Comparison of ENCODE assay signal across 29 mouse cellular contexts in genomic region chr12:91097869-91098268, GRCm38 (mm10).
DNase-seq lines count a peak whose midpoint lies in the region; ATAC-seq and TF ChIP-seq lines count a peak whose summit lies in the region.
"Had no signal": no experiment of that assay in that cellular context is flagged by ENCODE, and none has a peak within 500 bp of the region (broad histone marks: within the 10 kb centered on the region; RNA-seq: fewer than 3 reads in every experiment).

No protein-coding gene starts in this region.

- H3K9me3 ChIP-seq in forebrain, embryonic 13.5 days (replicated peaks), result no peaks in the 10 kb centered on the region
- H3K9me3 ChIP-seq in forebrain, postnatal 0 days (ENCODE audit: low read length), result no peaks in the 10 kb centered on the region
- H3K9me3 ChIP-seq in CH12.LX (replicated peaks; ENCODE audit: low read length), result no peaks in the 10 kb centered on the region
- H3K9me3 ChIP-seq: embryonic facial prominence, embryonic 12.5 days; heart, embryonic 12.5 days; hindbrain, embryonic 13.5 days; limb, embryonic 12.5 days; lung, embryonic 15.5 days; midbrain, embryonic 13.5 days had no signal

- H3K4me1 ChIP-seq in forebrain, embryonic 13.5 days, result peaks cover 10% of the 10 kb centered on the region
- 0 out of 2 replicates have a peak, but pooled peaks cover 2% of the 10 kb centered on the region for H3K4me1 ChIP-seq in forebrain, postnatal 0 days (ENCODE audit: insufficient read depth)
- peaks cover 6 to 37% of the 10 kb centered on the region in 2 experiments; a peak in 2 of 4 replicates for H3K4me1 ChIP-seq in CH12.LX (ENCODE audit: control insufficient read depth in 1 of 2, insufficient read depth in 2 of 2)
- H3K4me1 ChIP-seq: embryonic facial prominence, embryonic 12.5 days; heart, embryonic 12.5 days; limb, embryonic 12.5 days; lung, embryonic 15.5 days had no signal

- dilution Hi-C loops in CH12.LX (cut with MboI; ENCODE audit: extremely low pct_ligation_motif_present, extremely low pct_unique_long_range_greater_than_20kb, low sequenced_read_pairs), result no loop called here

- in situ Hi-C loops in CH12.LX (cut with MboI; ENCODE audit: low pct_ligation_motif_present, low pct_unique_long_range_greater_than_20kb, low sequenced_read_pairs), result loop anchor here (25.0 kb wide), 1 partner anchor 361 kb away; the partner anchor contains the start of gene Dio2

- ATAC-seq in forebrain, embryonic 13.5 days, result peak; percentile 33; the same call in 1 of the 2 replicates
- no peak for ATAC-seq in forebrain, postnatal 0 days
- ATAC-seq: activated CD4-positive, CD25-positive, alpha-beta regulatory T cell, adult 4 months; CD4-positive, CD25-positive, alpha-beta regulatory T cell, adult 4 months; intestine, embryonic 16.5 days; midbrain, embryonic 13.5 days had no signal

- 11% methylated on average over 6 of the region's 6 CpGs for WGBS in forebrain, embryonic 13.5 days
- 17% methylated on average over 6 of the region's 6 CpGs for WGBS in forebrain, postnatal 0 days

- no peak overlapping the region for H3K27ac ChIP-seq in forebrain, embryonic 13.5 days
- H3K27ac ChIP-seq in forebrain, postnatal 0 days (ENCODE audit: low read depth, low read length), result no peak overlapping the region
- no peak overlapping the region for H3K27ac ChIP-seq in CH12.LX (ENCODE audit: insufficient read depth, low read depth)
- H3K27ac ChIP-seq: embryonic facial prominence, embryonic 12.5 days; heart, adult 2 months; hindbrain, embryonic 13.5 days; layer of hippocampus, adult 2 months; left cerebral cortex, adult 2 months; limb, embryonic 12.5 days; lung, embryonic 15.5 days; midbrain, embryonic 13.5 days had no signal

- no peak overlapping the region for H3K9ac ChIP-seq in forebrain, embryonic 13.5 days
- H3K9ac ChIP-seq in forebrain, postnatal 0 days, result no peak overlapping the region
- H3K9ac ChIP-seq in CH12.LX (ENCODE audit: insufficient read depth, low read depth), result no peak overlapping the region
- H3K9ac ChIP-seq: embryonic facial prominence, embryonic 12.5 days; heart, embryonic 12.5 days; hindbrain, embryonic 13.5 days; limb, embryonic 12.5 days; lung, embryonic 15.5 days; midbrain, embryonic 13.5 days had no signal

- TF ChIP-seq RAD21 in CH12.LX (IDR thresholded peaks at IDR 0.05; ENCODE audit: low read depth, low read length), result no peak

- no peak for DNase-seq in forebrain, postnatal 0 days
- DNase-seq in CH12.LX (ENCODE audit: extremely low read depth), result peak; percentile 49
- DNase-seq in brain, embryonic 14.5 days (ENCODE audit: low read depth), result peak; percentile 63
- peak; percentile 29 for DNase-seq in retina, embryonic 14.5 days (ENCODE audit: low spot score)
- DNase-seq in layer of hippocampus, adult 18-20 months (ENCODE audit: low spot score in 2 of 2), result no peak
- no peak for DNase-seq in natural killer cell, adult 2 months (ENCODE audit: low spot score in 2 of 2)
- DNase-seq: adrenal gland, adult 2 months; adrenal gland, postnatal 36 days; cerebellum, adult 2 months; cerebellum, postnatal 25 days; embryo, embryonic 11 days; heart, adult 2 months; heart, postnatal 4 days; kidney, adult 8-10 months; kidney, postnatal 14 days; right cerebral cortex, postnatal 14 days; thymus, postnatal 4 days had no signal

- no peak for TF ChIP-seq CTCF in forebrain, postnatal 0 days (IDR thresholded peaks at IDR 0.05; ENCODE audit: low read depth)
- TF ChIP-seq CTCF in CH12.LX (conservative IDR thresholded peaks at IDR 0.05 in 1 of 2, IDR thresholded peaks at IDR 0.05 in 1 of 2; ENCODE audit: low read depth in 2 of 2, low read length in 2 of 2), result no peak
- no peak for TF ChIP-seq CTCF in brain, embryonic 14.5 days (IDR thresholded peaks at IDR 0.05; ENCODE audit: borderline replicate concordance, extremely low read depth, insufficient read depth, insufficient read length)

- no peaks in the 10 kb centered on the region for H3K36me3 ChIP-seq in forebrain, embryonic 13.5 days (ENCODE audit: poor library complexity, severe bottlenecking)
- H3K36me3 ChIP-seq in forebrain, postnatal 0 days (ENCODE audit: insufficient read depth), result no peaks in the 10 kb centered on the region
- peaks cover 0 to 2% of the 10 kb centered on the region in 2 experiments for H3K36me3 ChIP-seq in CH12.LX (replicated peaks in 1 of 2; ENCODE audit: control insufficient read depth in 1 of 2, insufficient read depth in 1 of 2, low read length in 1 of 2)
- H3K36me3 ChIP-seq: embryonic facial prominence, embryonic 12.5 days; heart, embryonic 12.5 days; hindbrain, embryonic 13.5 days; limb, embryonic 12.5 days; lung, embryonic 15.5 days; midbrain, embryonic 13.5 days had no signal

- no peak for TF ChIP-seq EP300 in CH12.LX (IDR thresholded peaks at IDR 0.05; ENCODE audit: low read length)

- no peak overlapping the region for H3K4me2 ChIP-seq in forebrain, embryonic 13.5 days
- H3K4me2 ChIP-seq in forebrain, postnatal 0 days (ENCODE audit: low read depth), result no peak overlapping the region
- peak overlapping the region; percentile 29; the same call in 1 of the 2 replicates for H3K4me2 ChIP-seq in CH12.LX (ENCODE audit: insufficient read depth, low read depth, poor library complexity, severe bottlenecking)
- H3K4me2 ChIP-seq: embryonic facial prominence, embryonic 12.5 days; heart, embryonic 12.5 days; hindbrain, embryonic 13.5 days; limb, embryonic 12.5 days; lung, embryonic 15.5 days; midbrain, embryonic 13.5 days had no signal

- TF ChIP-seq POLR2A in CH12.LX (IDR thresholded peaks at IDR 0.05; ENCODE audit: low read depth, low read length), result no peak
- TF ChIP-seq POLR2A in brain, embryonic 14.5 days (IDR thresholded peaks at IDR 0.05; ENCODE audit: borderline replicate concordance, extremely low read depth, insufficient read depth, insufficient read length, poor library complexity, severe bottlenecking), result no peak

- H3K79me2 ChIP-seq in CH12.LX (replicated peaks; ENCODE audit: control insufficient read depth, extremely low read depth, insufficient read depth, poor library complexity, severe bottlenecking), result no peaks in the 10 kb centered on the region

- no peaks in the 10 kb centered on the region for H3K27me3 ChIP-seq in forebrain, embryonic 13.5 days
- no peaks in the 10 kb centered on the region for H3K27me3 ChIP-seq in forebrain, postnatal 0 days (ENCODE audit: insufficient read depth, low read length)
- H3K27me3 ChIP-seq in CH12.LX (replicated peaks), result no peaks in the 10 kb centered on the region
- H3K27me3 ChIP-seq: embryonic facial prominence, embryonic 12.5 days; heart, embryonic 12.5 days; hindbrain, embryonic 13.5 days; limb, embryonic 12.5 days; lung, embryonic 15.5 days; midbrain, embryonic 13.5 days had no signal

- no peak overlapping the region for H3K4me3 ChIP-seq in forebrain, embryonic 13.5 days
- H3K4me3 ChIP-seq in forebrain, postnatal 0 days (ENCODE audit: low read depth, low read length), result no peak overlapping the region
- H3K4me3 ChIP-seq in CH12.LX (replicated peaks in 1 of 3; ENCODE audit: low read depth in 2 of 3, low read length in 2 of 3, poor library complexity in 1 of 3), result no peak overlapping the region
- H3K4me3 ChIP-seq: embryonic facial prominence, embryonic 12.5 days; heart, adult 2 months; heart, embryonic 12.5 days; hindbrain, embryonic 13.5 days; layer of hippocampus, adult 2 months; left cerebral cortex, adult 2 months; limb, embryonic 12.5 days; lung, embryonic 15.5 days; midbrain, embryonic 13.5 days had no signal

TF ChIP-seq in CH12.LX, 34 proteins besides CTCF, POLR2A, EP300 and RAD21:
- 0 out of 2 replicates have a peak, but pooled peaks have one; percentile 17 for TF ChIP-seq MAFK (IDR thresholded peaks at IDR 0.05; ENCODE audit: insufficient replicate concordance, low read length)
- TF ChIP-seq PAX5 (IDR thresholded peaks at IDR 0.05; ENCODE audit: low read length), result no peak
TF ChIP-seq in CH12.LX: peak in this region for 1.

Comparison
In these comparisons a context has a peak if more than half of its experiments do, and no peak if none do; other contexts are left out.
1. DNase-seq: peak in CH12.LX (single experiment), brain, embryonic 14.5 days (single experiment) and retina, embryonic 14.5 days (single experiment); none in forebrain, postnatal 0 days (single experiment), layer of hippocampus, adult 18-20 months (0 of 2) and natural killer cell, adult 2 months (0 of 2).